Mouse (Mus musculus) kidney, postnatal 0 days (tissue): ENCODE data around the gene Necab2. TPM values are rescaled to one million over a fixed set of nuclear protein-coding genes. Genes with fewer than 3 reads are reported as not detected.

Experiments used
- ATAC-seq: fragments of 200-750 bp; cut with Nextera tagmentation; replicated peaks from 2 replicates; pipeline ENCODE4 v1.8.0; 2017; ENCODE audit warnings: low read depth, moderate number of reproducible peaks, moderate TSS enrichment, moderate library complexity; ENCODE audit not compliant: low FRiP score
- DNase-seq: peaks from one replicate; pipeline ENCODE4 v3.0.0-alpha.2; 2016; ENCODE audit warnings: low spot score
- H3K27ac ChIP-seq: fragments of 300-500 bp; sonication (generic); 2 replicates; pipeline ENCODE4 v1.5.1; 2014; ENCODE audit warnings: mild to moderate bottlenecking
- H3K27me3 ChIP-seq: fragments of 300-500 bp; sonication (generic); 2 replicates; pipeline ENCODE4 v1.6.1; 2014; ENCODE audit warnings: low read length, mixed read lengths; ENCODE audit not compliant: insufficient read depth
- H3K36me3 ChIP-seq: fragments of 300-500 bp; sonication (generic); 2 replicates; pipeline ENCODE4 v1.6.1; 2014; ENCODE audit warnings: low read length, mixed read lengths; ENCODE audit not compliant: insufficient read depth
- H3K4me1 ChIP-seq: fragments of 300-500 bp; sonication (generic); replicated peaks from 2 replicates; pipeline ENCODE4 v1.6.1; 2014; ENCODE audit warnings: antibody characterized with exemption, low read length, mixed read lengths; ENCODE audit not compliant: insufficient read depth
- H3K4me2 ChIP-seq: fragments of 300-500 bp; sonication (generic); 2 replicates; pipeline ENCODE4 v1.6.1; 2014; ENCODE audit warnings: mild to moderate bottlenecking, low read length, moderate library complexity, mixed read lengths
- H3K4me3 ChIP-seq: fragments of 300-500 bp; sonication (generic); replicated peaks from 2 replicates; pipeline ENCODE4 v1.5.1; 2014; ENCODE audit warnings: low read depth, low read length
- H3K9ac ChIP-seq: fragments of 300-500 bp; sonication (generic); 2 replicates; pipeline ENCODE4 v1.6.1; 2014; ENCODE audit warnings: low read depth, low read length
- H3K9me3 ChIP-seq: fragments of 300-500 bp; sonication (generic); replicated peaks from 2 replicates; pipeline ENCODE4 v1.6.1; 2016; ENCODE audit warnings: low read length, inconsistent platforms, mixed read lengths
- CTCF ChIP-seq: IDR thresholded peaks from 2 replicates; pipeline ENCODE4 v1.5.1; 2016; ENCODE audit warnings: antibody characterized with exemption, low read depth, mild to moderate bottlenecking, moderate library complexity
- WGBS: fragments of 180-500 bp; shearing (Covaris S2); extraction: QIAGEN DNeasy Blood & Tissue Kit; methylation state at CpG from one replicate; pipeline ENCODE4 v1.1.7; 2014; 5-methylcytosine and 5-hydroxymethylcytosine counted together
- polyA plus RNA-seq: library from polyadenylated mRNA; unstranded; fragments of >200 nt; fragmentation: Nextera tagmentation; extraction: Ambion mirVana; gene quantifications from 2 replicates; pipeline ENCODE4 v1.2.1, GENCODE M21; 2015

Gene Necab2
- polyA plus RNA-seq, 1 experiment from 2014 or later = 0.61 TPM

DNA sequence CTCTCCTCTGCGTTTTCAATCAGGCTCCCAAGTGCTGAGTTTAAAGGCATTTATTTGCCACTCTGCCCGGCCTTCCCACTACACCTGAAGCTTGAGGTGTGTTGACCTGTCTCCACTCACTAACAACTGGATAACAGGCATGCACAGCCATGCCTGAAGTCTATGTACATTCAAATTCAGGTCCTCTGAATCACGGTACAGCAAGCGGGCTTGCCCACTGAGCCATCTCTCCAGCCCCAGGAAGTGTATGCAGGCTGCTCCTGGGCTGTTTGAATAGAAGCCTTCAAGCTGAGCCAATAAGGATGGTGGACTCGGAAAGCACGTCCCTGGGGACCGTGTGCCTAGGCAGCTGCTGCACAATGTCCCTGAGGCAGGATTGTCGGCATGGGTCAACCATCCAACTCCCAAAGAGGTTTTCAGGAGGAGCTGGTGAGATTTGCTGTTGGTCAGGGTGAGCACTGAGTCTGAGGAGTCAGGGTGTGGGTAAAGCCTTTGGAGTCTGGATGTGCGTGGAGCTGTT, 24.9 kb upstream of the Necab2 start:
- ATAC-seq (no peak), DNase-seq (no peak)
- Histone ChIP-seq H3K9me3 (no peaks in the 10 kb centered on the region), H3K4me2 (no peak overlapping the region), H3K4me3 (no peak overlapping the region), H3K9ac (no peak overlapping the region), H3K36me3 (no peaks in the 10 kb centered on the region), H3K4me1 (peaks cover 15% of the 10 kb centered on the region; the same call in 1 of the 2 replicates), H3K27me3 (no peaks in the 10 kb centered on the region), H3K27ac (no peak overlapping the region)
- no peak for TF ChIP-seq CTCF
- 57% methylated on average over 9 of the region's 9 CpGs for WGBS

DNA sequence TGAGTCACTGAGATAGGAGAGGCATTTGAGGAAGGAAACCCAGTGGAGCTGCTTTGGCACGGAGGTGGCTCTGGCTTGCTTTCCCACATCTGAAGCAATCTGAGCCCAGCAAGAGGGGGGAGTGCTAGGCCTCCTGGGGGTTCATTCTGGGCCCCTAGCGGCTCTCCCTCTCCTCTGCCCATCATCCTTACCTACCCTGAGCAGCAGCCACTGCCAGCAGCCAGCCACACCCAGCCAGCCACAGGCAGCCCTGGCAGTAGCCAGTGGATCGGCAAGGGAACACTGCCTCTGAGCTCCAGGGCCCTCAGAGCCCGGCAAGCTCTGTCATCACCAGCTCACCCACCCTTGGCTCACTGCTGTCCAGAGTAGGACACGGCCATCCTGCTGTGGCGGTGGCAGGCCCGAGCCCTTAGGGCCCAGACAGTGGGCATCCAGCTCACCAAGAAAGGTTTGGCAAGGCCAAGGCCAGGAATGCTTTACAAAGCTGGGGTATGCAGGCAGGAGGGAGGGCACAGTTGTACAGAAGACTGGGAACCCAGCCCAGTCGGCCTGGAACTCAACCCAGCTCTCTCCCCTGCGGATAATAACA, 24.3 kb upstream of the Necab2 start:
- no peak for ATAC-seq
- H3K4me2 ChIP-seq = no peak overlapping the region
- H3K9me3 ChIP-seq = no peaks in the 10 kb centered on the region
- H3K36me3 ChIP-seq = no peaks in the 10 kb centered on the region
- H3K27me3 ChIP-seq = no peaks in the 10 kb centered on the region
- H3K4me1 ChIP-seq = peaks cover 15% of the 10 kb centered on the region; the same call in 1 of the 2 replicates
- peak overlapping the region; percentile 18; the same call in 1 of the 2 replicates for H3K9ac ChIP-seq
- H3K4me3 ChIP-seq = no peak overlapping the region
- no peak overlapping the region for H3K27ac ChIP-seq
- no peak for DNase-seq
- WGBS = 56% methylated on average over 9 of the region's 9 CpGs
- no peak for TF ChIP-seq CTCF

DNA sequence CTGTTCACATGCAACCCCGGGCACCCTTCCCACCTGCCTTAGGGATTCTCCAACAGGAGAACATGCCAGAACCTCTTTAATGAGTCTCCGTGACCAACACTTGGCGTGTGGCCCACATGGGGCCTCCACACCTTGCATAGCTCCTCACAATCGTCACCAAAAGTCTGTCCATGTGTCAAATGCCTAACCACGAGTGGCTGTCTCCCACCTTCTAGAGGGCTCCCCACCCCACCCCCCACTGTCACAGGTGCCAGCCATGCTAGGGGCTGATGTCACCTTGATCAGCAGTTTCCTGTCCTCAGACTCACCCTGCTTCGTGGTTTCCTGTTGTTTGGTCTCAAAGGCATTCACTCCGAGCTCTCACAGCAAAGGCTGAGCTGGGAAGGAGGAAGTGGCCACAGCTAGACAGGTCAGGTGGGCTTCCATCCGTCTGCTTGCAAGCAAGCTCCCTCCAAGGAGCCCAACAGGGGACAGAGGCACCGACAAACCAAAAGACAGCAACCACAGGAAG, 22.8 kb upstream of the Necab2 start:
- Histone ChIP-seq H3K9me3 (no peaks in the 10 kb centered on the region), H3K4me2 (peak overlapping the region; percentile 4; the same call in 1 of the 2 replicates), H3K4me3 (no peak overlapping the region), H3K27ac (peak overlapping the region; percentile 77), H3K4me1 (peaks cover 16% of the 10 kb centered on the region), H3K27me3 (no peaks in the 10 kb centered on the region), H3K36me3 (no peaks in the 10 kb centered on the region), H3K9ac (no peak overlapping the region)
- WGBS = 36% methylated on average over 9 of the region's 9 CpGs
- TF ChIP-seq CTCF = no peak
- peak; percentile 65 for DNase-seq
- 0 out of 2 replicates have a peak, but pooled peaks have one; percentile 29 for ATAC-seq

GRCm38 (mm10) chr8:119424199-119424733, 22.3 kb upstream of the Necab2 start:
- no peaks in the 10 kb centered on the region for H3K27me3 ChIP-seq
- H3K9me3 ChIP-seq = no peaks in the 10 kb centered on the region
- H3K4me3 ChIP-seq = no peak overlapping the region
- TF ChIP-seq CTCF = no peak
- ATAC-seq (no peak), DNase-seq (no peak)
- H3K36me3 ChIP-seq = no peaks in the 10 kb centered on the region
- H3K9ac ChIP-seq = no peak overlapping the region
- H3K4me2 ChIP-seq = peak overlapping the region; percentile 4; the same call in 1 of the 2 replicates
- H3K27ac ChIP-seq = peak overlapping the region; percentile 77
- peaks cover 21% of the 10 kb centered on the region for H3K4me1 ChIP-seq
- 67% methylated on average over 10 of the region's 10 CpGs for WGBS

- ATAC-seq (no peak), DNase-seq (no peak)
- H3K4me2 ChIP-seq = no peak overlapping the region
- no peak overlapping the region for H3K4me3 ChIP-seq
- no peak for TF ChIP-seq CTCF
- H3K36me3 ChIP-seq = no peaks in the 10 kb centered on the region
- H3K9ac ChIP-seq = no peak overlapping the region
- WGBS = 55% methylated on average over 10 of the region's 10 CpGs
- H3K9me3 ChIP-seq = no peaks in the 10 kb centered on the region
- peak overlapping the region; percentile 66; the same call in 1 of the 2 replicates for H3K27ac ChIP-seq
- peaks cover 26% of the 10 kb centered on the region for H3K4me1 ChIP-seq
- no peaks in the 10 kb centered on the region for H3K27me3 ChIP-seq
These were observed 21.8 kb upstream of the Necab2 start for GRCm38 (mm10) chr8:119424740-119425139.

GRCm38 (mm10) chr8:119425533-119425932, 21.0 kb upstream of the Necab2 start:
- 65% methylated on average over 10 of the region's 10 CpGs for WGBS
- no peak; the same call in 1 of the 2 replicates for ATAC-seq

More at GRCm38 (mm10) chr8:119425533-119425932, 21.0 kb upstream of the Necab2 start:
- Histone ChIP-seq H3K4me1 (peaks cover 32% of the 10 kb centered on the region), H3K36me3 (no peaks in the 10 kb centered on the region), H3K4me2 (no peak overlapping the region), H3K4me3 (no peak overlapping the region), H3K9me3 (no peaks in the 10 kb centered on the region), H3K27me3 (no peaks in the 10 kb centered on the region), H3K27ac (peak overlapping the region; percentile 66), H3K9ac (no peak overlapping the region)
- no peak for TF ChIP-seq CTCF
- peak; percentile 51 for DNase-seq
